Mouse (Mus musculus) spleen, adult 12 weeks (tissue): ENCODE data around the gene Olfr530.

Experiments used
- DNase-seq: peaks from one replicate; pipeline ENCODE4 v3.0.0; 2022; ENCODE audit warnings: low spot score

The Olfr530 gene

GRCm38 (mm10) chr7:140376231-140376630 is at the start of gene Olfr530:
Gene Olfr530, minus strand, starts transcription at chr7:140376331.
- DNase-seq: no peak

- DNase-seq: no peak
Measured at GRCm38 (mm10) chr7:140421539-140421938, 45.4 kb upstream of the Olfr530 start, which contains the start of gene Olfr532. Gene Olfr532, minus strand, starts transcription at chr7:140421639.

- DNase-seq: no peak
Measured at GRCm38 (mm10) chr7:140402818-140403217, 26.7 kb upstream of the Olfr530 start, which contains the start of gene Olfr531. Gene Olfr531, minus strand, starts transcription at chr7:140402918.

DNA sequence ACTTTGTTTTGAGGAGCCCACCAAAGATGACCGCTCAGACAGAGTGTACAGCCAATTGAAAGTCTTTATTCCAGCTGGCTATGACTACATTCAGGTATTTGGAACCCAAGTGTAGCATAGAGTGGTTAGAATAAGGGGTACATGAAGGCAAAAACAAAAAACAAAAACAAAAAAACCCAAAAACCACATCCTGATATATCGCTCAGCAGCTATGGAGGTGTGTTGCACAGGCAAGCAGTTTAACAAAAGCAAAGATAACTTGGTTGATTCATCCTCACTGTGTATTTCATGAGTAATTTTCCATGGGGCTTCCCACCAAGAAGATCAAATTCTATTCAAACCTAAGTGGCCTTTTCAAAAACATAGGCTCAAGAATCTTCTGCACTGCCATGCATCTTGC is 780 bp upstream of the Olfr530 start:
- no peak for DNase-seq

DNA sequence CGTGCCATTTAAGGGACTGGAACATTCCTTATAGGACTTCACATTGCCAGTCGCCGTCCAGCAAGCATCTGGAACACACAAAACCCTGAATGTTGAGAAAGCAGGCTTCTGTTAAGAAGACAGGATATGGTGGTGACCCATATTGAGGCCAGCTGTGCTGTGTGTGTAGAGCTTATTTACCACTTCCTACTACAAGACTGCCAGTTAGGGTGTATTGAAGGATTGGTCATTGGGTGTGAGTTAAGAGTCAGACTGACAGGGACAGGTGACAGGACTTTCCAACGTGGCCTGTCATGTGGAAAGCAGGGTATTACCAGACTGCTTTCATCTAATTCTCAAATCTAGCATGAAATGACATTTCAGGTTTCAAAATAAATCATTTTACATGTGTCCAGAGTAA is 1.8 kb downstream of the Olfr530 start:
- DNase-seq: no peak

GRCm38 (mm10) chr7:140361571-140361970 is 14.6 kb downstream of the Olfr530 start, which contains the start of gene Olfr60:
Gene Olfr60, minus strand, starts transcription at chr7:140361671.
- DNase-seq: no peak

DNA sequence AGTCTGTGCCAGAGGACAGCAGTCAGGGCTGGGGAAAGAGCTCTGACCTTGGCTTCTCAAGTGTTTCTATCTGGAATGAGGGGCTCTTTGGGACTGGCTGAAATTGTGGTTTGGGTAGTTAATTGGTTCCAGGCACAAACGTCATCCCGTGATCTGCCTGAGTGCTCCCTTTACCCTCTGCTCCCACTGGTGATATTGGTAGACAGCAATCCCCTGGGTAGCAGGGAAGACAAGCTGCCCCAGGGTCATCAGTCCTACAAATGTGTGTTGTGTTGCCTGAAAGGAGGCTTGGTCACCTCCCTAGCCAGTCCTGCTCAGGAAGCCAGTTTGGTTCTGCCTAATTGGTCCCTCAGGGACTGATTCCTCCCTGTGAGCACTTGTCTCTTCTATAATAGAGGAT is 42.4 kb downstream of the Olfr530 start, which contains the start of gene Olfr527:
TSS of gene Olfr527 (plus strand) at position 301 of the 400 bp plus-strand sequence.
- no peak for DNase-seq

DNA sequence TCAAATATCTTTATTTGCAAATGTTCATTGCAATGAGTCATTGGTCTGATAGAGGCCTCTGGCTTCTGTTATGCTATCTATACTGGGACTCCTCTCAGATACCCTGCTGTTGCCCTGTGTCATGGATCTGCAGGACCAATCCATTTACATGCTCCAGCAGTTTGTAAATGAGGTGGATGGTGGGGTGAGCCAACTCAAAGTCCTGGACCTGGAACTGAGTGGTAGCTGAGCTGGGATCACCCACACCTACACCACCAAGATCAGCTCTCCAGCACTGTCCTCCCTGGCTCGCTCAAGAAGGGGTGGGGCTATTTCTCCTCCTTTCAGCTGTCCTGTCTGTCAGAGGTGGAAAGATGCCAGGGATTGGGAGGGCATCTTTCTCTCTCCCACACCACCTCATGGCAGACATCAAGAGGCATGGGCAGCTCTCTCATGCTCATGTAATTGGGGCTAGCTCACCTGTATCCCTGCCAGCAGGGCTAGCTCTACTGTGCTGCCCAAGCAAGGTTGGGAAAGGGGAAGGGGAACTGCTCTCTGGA is 46.3 kb downstream of the Olfr530 start:
- DNase-seq: no peak
